Mouse (Mus musculus) adrenal gland, adult (tissue): ENCODE data around the gene Depdc1b.

Experiments
- DNase-seq, 2 experiments: peaks; one replicate each; pipeline ENCODE4 v3.0.0; 2022 to 2023; ENCODE audit warnings: low spot score in 1 of 2; ENCODE audit not compliant: inconsistent age in 2 of 2

Depdc1b gene

DNA sequence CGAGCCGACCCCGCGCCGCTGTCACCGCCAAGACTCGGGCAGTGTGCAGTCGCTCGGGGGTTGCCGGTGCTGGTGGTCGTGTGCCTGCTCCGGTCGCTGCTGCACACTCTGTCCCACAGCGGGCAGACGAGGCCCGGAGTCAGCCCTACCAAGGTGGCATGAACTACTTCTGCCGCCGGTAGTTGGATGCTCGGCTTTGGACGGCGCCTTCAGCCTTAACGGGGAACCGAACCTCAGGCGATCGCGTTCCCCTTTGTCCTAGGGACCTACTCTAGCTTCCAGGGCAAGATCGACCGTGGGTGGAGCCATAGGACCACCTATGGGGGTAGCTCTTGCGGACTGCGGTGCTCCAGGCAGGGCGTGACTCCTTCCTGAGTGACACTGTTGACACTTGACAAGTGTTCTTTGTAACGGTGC lies 363 bp downstream of the Depdc1b start:
- peak; percentile 11 to 35 for DNase-seq

DNA sequence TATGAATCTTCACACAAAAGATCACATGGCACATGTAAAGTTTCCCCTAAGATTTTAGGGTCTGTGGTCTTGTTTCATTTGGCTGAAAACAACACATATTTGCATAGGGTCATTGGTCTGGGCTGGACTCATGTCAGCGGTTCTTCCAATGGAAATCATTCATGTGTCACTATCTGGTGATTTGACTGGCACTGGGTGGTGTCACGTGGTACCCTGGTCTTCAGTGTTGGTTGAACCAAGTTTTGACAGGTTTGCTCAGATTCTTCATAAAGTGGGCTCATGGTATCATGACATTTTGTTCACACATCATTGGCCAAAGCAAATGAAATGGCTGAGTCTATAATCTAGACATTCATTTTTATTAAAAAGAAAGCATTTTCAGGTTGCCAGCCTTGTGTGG lies 1.3 kb downstream of the Depdc1b start:
- no peak for DNase-seq

- no peak for DNase-seq
Measured at GRCm38 (mm10) chr13:108319028-108319427, 2.9 kb downstream of the Depdc1b start.

DNA sequence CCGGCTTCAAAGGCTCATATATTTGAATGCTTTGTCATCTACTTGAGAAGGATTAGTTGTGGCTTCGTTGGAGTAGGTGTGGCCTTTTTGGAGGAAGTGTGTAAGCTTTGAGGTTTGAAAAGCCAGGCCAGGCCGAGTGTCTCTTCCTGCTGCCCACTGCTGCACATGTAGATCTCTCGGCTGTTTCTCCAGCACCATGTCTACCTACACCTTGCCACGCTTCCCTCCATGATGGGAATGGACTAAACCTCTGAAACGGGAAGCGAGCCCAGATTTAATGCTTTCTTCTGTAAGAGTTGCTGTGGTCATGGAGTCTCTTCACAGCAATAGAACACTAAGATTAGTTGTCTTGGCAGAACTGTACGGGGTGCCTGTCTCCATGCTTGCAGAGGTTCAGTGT lies 4.1 kb downstream of the Depdc1b start:
- no peak for DNase-seq

GRCm38 (mm10) chr13:108322466-108322865 lies 6.3 kb downstream of the Depdc1b start:
- DNase-seq = no peak

- DNase-seq = no peak
Measured at GRCm38 (mm10) chr13:108323317-108323716, 7.2 kb downstream of the Depdc1b start.

GRCm38 (mm10) chr13:108323866-108324829 lies 8.0 kb downstream of the Depdc1b start:
- no peak for DNase-seq

GRCm38 (mm10) chr13:108325871-108326270 lies 9.7 kb downstream of the Depdc1b start:
- no peak for DNase-seq

DNA sequence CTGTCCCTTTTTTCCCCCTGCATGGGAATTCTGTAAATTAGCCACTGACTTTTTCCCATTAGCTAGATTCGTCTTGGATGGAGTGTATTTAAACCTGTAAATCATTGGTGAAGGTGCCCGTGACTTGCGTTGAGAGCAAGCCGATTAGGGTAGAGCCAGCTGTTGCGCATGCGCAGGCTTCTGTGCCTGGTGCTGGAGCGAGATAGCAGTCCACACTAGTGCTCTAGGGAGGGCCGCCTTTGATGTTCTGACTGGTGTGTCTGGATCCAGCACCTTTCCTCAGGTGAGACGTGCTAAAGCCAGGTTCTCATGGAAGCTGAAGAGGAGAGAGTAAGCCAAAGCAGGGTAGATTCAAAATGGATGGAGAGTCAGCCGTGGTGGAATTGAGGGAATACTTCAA lies 10.2 kb downstream of the Depdc1b start:
- DNase-seq = no peak

DNA sequence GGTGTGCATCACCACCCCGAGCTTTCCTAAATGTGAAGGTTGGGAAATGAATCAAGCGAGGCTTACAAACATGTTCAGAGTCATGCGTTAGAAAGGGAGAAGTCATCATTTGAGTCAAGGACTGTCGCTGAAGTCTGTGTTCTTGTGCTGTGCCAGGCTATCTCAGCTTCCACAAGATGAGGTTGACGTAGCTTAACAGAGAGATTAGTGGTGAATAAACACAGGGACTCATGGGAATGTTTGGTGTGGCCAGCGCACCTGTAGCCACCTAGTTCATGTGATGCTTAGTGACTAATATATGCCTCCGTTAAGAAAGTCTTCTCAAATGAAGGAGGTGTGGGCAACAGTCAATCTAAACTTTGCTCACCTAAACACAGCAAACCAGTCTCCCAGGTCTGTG lies 10.9 kb downstream of the Depdc1b start:
- no peak for DNase-seq

- DNase-seq = no peak
Measured at GRCm38 (mm10) chr13:108328406-108329180, 12.5 kb downstream of the Depdc1b start.

- DNase-seq = peak in 1 of 2 experiments; percentile 55
Measured at GRCm38 (mm10) chr13:108329693-108330092, 13.6 kb downstream of the Depdc1b start.

DNA sequence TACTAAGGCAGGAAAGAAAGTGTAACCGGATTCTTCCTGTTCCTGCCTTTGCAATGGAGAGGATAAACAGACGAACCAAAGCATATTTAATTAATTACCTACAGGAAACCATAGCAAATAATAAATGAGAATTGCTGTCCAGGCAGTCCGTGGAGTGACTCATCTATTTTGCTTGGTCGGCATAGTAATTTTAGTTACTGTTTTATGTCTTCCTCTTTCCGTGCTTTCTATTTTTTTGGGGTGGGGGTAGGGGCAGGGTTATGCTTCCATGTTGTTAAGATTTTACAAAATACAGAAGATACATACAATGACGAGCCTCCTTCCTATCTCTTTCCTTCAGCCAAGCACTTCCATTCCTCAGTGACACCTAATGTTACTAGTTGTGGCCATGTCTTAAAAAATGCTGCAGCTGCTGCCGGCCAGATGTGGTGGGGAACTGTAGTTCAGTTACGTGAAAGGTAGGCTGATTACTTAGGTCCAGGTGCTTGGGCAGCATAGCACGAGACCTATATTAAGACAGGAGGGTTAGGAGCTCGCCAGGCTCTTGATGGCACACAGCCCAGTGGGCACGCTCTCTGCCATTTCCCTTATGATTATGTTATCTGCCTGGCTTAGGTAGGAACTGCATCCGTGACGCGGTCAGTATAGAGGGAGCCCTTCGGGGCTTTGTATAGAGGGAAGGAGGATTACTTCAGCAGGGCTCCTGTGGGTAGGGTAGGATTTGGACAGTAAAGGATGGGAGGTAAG lies 19.3 kb downstream of the Depdc1b start:
- no peak for DNase-seq

DNA sequence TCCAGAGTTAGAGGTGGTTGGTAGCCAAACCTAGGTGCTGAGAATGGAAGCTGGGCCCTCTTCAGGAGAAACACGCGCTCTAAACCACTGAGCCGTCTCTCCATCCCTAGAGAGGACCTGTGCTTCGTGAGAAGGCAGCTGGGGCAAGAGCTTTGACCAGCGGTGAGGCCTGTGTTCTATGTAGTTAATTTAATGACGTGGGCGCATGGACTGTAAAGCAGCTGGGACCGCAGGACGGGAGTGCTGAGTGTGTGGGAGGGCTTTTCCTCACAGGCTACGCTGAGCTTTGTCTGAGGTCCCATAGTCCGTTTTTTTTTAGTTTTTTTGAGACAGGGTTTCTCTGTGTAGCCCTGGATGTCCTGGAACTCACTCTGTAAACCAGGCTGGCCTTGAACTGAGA lies 20.1 kb downstream of the Depdc1b start:
- DNase-seq = no peak

- DNase-seq = no peak
Measured at GRCm38 (mm10) chr13:108337340-108337739, 21.2 kb downstream of the Depdc1b start.

GRCm38 (mm10) chr13:108338076-108338836 lies 22.1 kb downstream of the Depdc1b start:
- no peak for DNase-seq

DNA sequence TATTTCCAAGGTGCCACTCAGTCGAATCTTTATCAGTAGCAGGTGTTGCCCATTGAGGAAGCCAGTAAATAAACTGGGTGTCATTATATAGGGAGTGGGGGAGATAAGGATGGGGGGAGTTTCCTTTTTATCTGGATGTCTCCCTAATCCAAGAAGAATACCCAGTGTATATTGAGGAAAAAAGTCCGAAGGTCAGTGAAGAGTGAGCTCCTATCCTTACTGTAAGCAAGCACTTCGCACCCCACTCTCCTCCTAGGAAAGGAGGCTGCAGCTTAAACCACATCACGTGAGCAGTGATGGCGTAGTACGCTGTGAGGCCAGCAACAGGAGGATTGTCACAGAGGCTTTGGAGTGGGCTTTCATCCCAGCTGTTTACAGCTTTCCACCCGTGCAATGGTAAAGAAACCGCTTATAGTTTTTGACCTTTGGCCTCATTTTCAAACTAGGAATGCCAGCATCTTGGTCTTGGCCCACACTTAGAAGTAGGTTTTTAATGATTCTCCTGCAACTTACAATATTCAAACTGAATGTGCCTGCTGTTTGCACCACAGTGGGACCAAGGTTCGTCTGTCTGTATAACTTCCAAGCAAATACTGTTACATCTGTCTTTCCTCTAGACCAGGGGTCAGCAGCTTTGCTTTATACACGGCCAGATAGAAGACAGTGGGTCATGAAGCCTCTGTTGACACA lies 23.9 kb downstream of the Depdc1b start:
- DNase-seq = no peak

DNA sequence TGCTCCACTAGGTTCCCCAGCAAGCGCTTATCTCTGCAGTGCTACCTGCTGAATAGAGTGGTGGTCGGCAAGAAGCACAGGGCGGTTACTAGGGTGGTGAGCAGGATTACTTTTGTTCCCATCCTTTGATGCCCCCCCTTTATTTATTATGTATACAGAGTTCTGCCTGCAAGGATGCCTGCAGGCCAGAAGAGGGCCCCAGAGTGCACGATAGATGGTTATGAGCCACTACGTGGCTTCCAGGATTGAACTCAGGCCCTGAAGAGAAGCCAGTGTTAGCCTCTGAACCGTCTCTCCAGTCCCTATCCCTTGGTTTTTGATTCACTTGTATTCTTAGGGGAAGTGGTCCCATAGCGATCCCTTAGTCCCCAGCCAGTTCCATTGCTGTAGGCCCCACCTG lies 25.5 kb downstream of the Depdc1b start:
- DNase-seq = peak in 1 of 2 experiments; percentile 26

- DNase-seq = no peak
Measured at GRCm38 (mm10) chr13:108345756-108346155, 29.6 kb downstream of the Depdc1b start.

DNA sequence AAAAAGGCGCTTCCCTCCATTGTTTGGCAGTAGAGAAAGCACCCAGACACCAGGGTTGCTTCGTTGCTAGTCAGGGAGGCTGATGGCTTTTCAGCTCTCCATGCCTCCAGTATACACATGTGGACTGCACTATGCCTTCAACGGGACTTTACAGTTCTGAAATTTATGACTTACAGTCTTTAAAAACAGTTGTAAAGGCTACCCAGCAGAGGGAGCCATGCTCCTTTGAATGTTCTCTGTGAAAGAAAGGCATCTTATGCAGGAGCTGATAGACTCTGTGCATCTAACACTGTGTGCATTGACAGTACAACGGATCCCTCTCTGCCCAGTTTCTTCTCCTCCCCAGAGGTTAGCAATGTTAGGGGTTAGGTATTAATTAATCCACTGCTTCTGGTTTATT lies 30.9 kb downstream of the Depdc1b start:
- peak in 1 of 2 experiments; percentile 54 for DNase-seq
